Mouse (Mus musculus): ENCODE results near the gene Il27. TPM values are rescaled to one million over a fixed set of nuclear protein-coding genes. Genes with fewer than 3 reads are reported as not detected.

Gene Il27
- total and polyA plus RNA-seq, 2 experiments from 2014 or later: not detected

- no peaks in the 10 kb centered on the region for H3K27me3 ChIP-seq (ENCODE audit: insufficient read depth, low read length)
- H3K9me3 ChIP-seq (ENCODE audit: low read length): no peaks in the 10 kb centered on the region
- H3K36me3 ChIP-seq (ENCODE audit: insufficient read depth, low read length): no peaks in the 10 kb centered on the region
- ATAC-seq (ENCODE audit: low FRiP score) (no peak), DNase-seq (ENCODE audit: low spot score) (no peak)
- no peak overlapping the region for H3K27ac ChIP-seq (ENCODE audit: low read depth, low read length)
- H3K4me2 ChIP-seq (ENCODE audit: low read depth, low read length, poor library complexity, severe bottlenecking): no peak overlapping the region
- WGBS: 69% methylated on average over 6 of the region's 6 CpGs
- no peak for TF ChIP-seq CTCF (IDR thresholded peaks at IDR 0.05)
- H3K9ac ChIP-seq (replicated peaks; ENCODE audit: low read length, poor library complexity, severe bottlenecking): no peak overlapping the region
- no peaks in the 10 kb centered on the region for H3K4me1 ChIP-seq (ENCODE audit: insufficient read depth, low read length)
- H3K4me3 ChIP-seq (ENCODE audit: low read depth, low read length): no peak overlapping the region
Observed at GRCm38 (mm10) chr7:126596414-126596813, 1.7 kb upstream of the Il27 start.

- WGBS: 86% methylated on average over 5 of the region's 5 CpGs
- H3K4me3 ChIP-seq (ENCODE audit: low read depth, low read length): no peak overlapping the region
Observed at GRCm38 (mm10) chr7:126595890-126596289, 1.1 kb upstream of the Il27 start.

GRCm38 (mm10) chr7:126587779-126588178 is 7.0 kb downstream of the Il27 start:
- TF ChIP-seq CTCF (IDR thresholded peaks at IDR 0.05): peak; percentile 68
- no peak overlapping the region for H3K4me3 ChIP-seq (ENCODE audit: low read depth, low read length)
- peak overlapping the region; percentile 22; the same call in 1 of the 2 replicates for H3K4me2 ChIP-seq (ENCODE audit: low read depth, low read length, poor library complexity, severe bottlenecking)
- no peak overlapping the region for H3K9ac ChIP-seq (replicated peaks; ENCODE audit: low read length, poor library complexity, severe bottlenecking)
- DNase-seq (ENCODE audit: low spot score) (peak; percentile 66), ATAC-seq (ENCODE audit: low FRiP score) (0 out of 2 replicates have a peak, but pooled peaks have one; percentile 28)
- no peaks in the 10 kb centered on the region for H3K36me3 ChIP-seq (ENCODE audit: insufficient read depth, low read length)
- H3K27ac ChIP-seq (ENCODE audit: low read depth, low read length): no peak overlapping the region
- H3K27me3 ChIP-seq (ENCODE audit: insufficient read depth, low read length): no peaks in the 10 kb centered on the region; the same call in 1 of the 2 replicates
- 6% methylated on average over 16 of the region's 16 CpGs for WGBS
- H3K4me1 ChIP-seq (ENCODE audit: insufficient read depth, low read length): no peaks in the 10 kb centered on the region
- no peaks in the 10 kb centered on the region for H3K9me3 ChIP-seq (ENCODE audit: low read length)

More at GRCm38 (mm10) chr7:126595890-126596289, 1.1 kb upstream of the Il27 start:
- H3K9me3 ChIP-seq (ENCODE audit: low read length): no peaks in the 10 kb centered on the region
- H3K27ac ChIP-seq (ENCODE audit: low read depth, low read length): no peak overlapping the region
- no peaks in the 10 kb centered on the region for H3K36me3 ChIP-seq (ENCODE audit: insufficient read depth, low read length)
- TF ChIP-seq CTCF (IDR thresholded peaks at IDR 0.05): no peak
- H3K27me3 ChIP-seq (ENCODE audit: insufficient read depth, low read length): no peaks in the 10 kb centered on the region
- no peak overlapping the region for H3K4me2 ChIP-seq (ENCODE audit: low read depth, low read length, poor library complexity, severe bottlenecking)
- H3K9ac ChIP-seq (replicated peaks; ENCODE audit: low read length, poor library complexity, severe bottlenecking): no peak overlapping the region
- DNase-seq (ENCODE audit: low spot score) (no peak), ATAC-seq (ENCODE audit: low FRiP score) (no peak)
- H3K4me1 ChIP-seq (ENCODE audit: insufficient read depth, low read length): no peaks in the 10 kb centered on the region

GRCm38 (mm10) chr7:126586839-126587238 is 7.9 kb downstream of the Il27 start:
- Histone ChIP-seq H3K27ac (ENCODE audit: low read depth, low read length) (no peak overlapping the region), H3K4me1 (ENCODE audit: insufficient read depth, low read length) (no peaks in the 10 kb centered on the region), H3K4me3 (ENCODE audit: low read depth, low read length) (no peak overlapping the region), H3K36me3 (ENCODE audit: insufficient read depth, low read length) (no peaks in the 10 kb centered on the region), H3K4me2 (ENCODE audit: low read depth, low read length, poor library complexity, severe bottlenecking) (no peak overlapping the region), H3K9ac (replicated peaks; ENCODE audit: low read length, poor library complexity, severe bottlenecking) (no peak overlapping the region), H3K27me3 (ENCODE audit: insufficient read depth, low read length) (no peaks in the 10 kb centered on the region; the same call in 1 of the 2 replicates), H3K9me3 (ENCODE audit: low read length) (no peaks in the 10 kb centered on the region)
- 67% methylated on average over 8 of the region's 8 CpGs for WGBS
- no peak for DNase-seq (ENCODE audit: low spot score)
- ATAC-seq (ENCODE audit: low FRiP score): no peak
- no peak for TF ChIP-seq CTCF (IDR thresholded peaks at IDR 0.05)

DNA sequence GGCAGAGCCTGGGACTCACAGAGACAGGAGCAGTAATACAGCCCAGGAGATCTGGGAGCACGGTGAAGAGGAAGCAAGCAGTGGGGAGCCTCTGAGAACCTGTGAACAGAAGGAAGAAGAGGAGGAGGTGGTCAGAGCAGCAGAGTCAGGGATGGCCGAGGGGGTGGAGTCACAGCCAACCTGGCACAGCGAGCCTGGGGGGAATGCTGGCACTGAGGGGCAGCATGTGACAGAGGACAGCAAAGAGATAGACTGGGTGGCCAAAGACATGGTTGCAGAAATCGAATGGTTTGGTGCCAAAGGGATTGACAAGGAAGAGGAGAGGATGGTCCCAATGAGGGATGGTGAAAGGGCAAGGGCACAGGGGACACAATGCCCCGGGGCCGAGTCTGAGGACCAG is 9.0 kb downstream of the Il27 start, which contains the start of gene Cln3:
Gene Cln3, minus strand, starts transcription at position 101 of the 400 bp plus-strand sequence.
- DNase-seq (ENCODE audit: low spot score): no peak
- no peak within 1 kb of the TSS for H3K4me3 ChIP-seq (ENCODE audit: low read depth, low read length)
- no peak within 1 kb of the TSS for H3K9ac ChIP-seq (replicated peaks; ENCODE audit: low read length, poor library complexity, severe bottlenecking)
- H3K9me3 ChIP-seq (ENCODE audit: low read length): no peaks in the 10 kb centered on the region
- no peak within 1 kb of the TSS for H3K4me2 ChIP-seq (ENCODE audit: low read depth, low read length, poor library complexity, severe bottlenecking)
- TF ChIP-seq CTCF (IDR thresholded peaks at IDR 0.05): no peak
- no peaks in the 10 kb centered on the region for H3K36me3 ChIP-seq (ENCODE audit: insufficient read depth, low read length)
- H3K27me3 ChIP-seq (ENCODE audit: insufficient read depth, low read length): no peaks in the 10 kb centered on the region; the same call in 1 of the 2 replicates
- WGBS: 73% methylated on average over 6 of the region's 6 CpGs
- H3K27ac ChIP-seq (ENCODE audit: low read depth, low read length): no peak within 1 kb of the TSS
- no peaks in the 10 kb centered on the region for H3K4me1 ChIP-seq (ENCODE audit: insufficient read depth, low read length)
- no peak for ATAC-seq (ENCODE audit: low FRiP score)

DNA sequence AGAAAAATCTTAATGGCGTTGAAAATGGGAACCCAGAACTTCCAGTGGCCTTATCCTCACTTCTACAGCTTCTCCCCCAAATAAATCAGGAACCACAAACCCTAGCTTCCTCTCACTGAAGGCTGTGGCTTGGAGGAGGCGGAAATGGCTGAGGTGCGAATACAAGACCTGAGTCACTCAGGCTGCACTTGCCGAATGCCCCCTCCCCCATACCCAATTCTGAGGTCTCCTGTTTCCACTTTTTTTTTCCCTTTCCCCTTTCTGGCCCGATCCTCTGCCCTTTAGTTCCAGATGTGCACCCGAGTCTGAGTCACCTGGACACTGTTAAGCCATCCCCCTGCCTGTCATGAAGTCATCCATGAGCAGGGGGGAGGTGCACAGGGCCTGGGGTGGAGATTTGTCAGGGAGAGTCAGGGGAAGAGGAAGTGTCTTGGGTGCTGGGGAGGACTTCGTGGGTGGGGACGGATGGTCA is 10.2 kb downstream of the Il27 start, which contains the start of gene Apobr:
Gene Apobr, plus strand, starts transcription at position 437 of the 472 bp plus-strand sequence.
- Histone ChIP-seq H3K4me2 (ENCODE audit: low read depth, low read length, poor library complexity, severe bottlenecking) (peak within 1 kb of the TSS; percentile 83), H3K9ac (replicated peaks; ENCODE audit: low read length, poor library complexity, severe bottlenecking) (no peak within 1 kb of the TSS), H3K36me3 (ENCODE audit: insufficient read depth, low read length) (no peaks in the 10 kb centered on the region), H3K4me1 (ENCODE audit: insufficient read depth, low read length) (no peaks in the 10 kb centered on the region), H3K27ac (ENCODE audit: low read depth, low read length) (no peak within 1 kb of the TSS), H3K27me3 (ENCODE audit: insufficient read depth, low read length) (no peaks in the 10 kb centered on the region; the same call in 1 of the 2 replicates), H3K9me3 (ENCODE audit: low read length) (no peaks in the 10 kb centered on the region), H3K4me3 (ENCODE audit: low read depth, low read length) (peak within 1 kb of the TSS; percentile 55)
- DNase-seq (ENCODE audit: low spot score): no peak
- TF ChIP-seq CTCF (IDR thresholded peaks at IDR 0.05): no peak
- no peak for ATAC-seq (ENCODE audit: low FRiP score)
- 87% methylated on average over 8 of the region's 8 CpGs for WGBS

Measured in midbrain, postnatal 0 days (tissue).